Comparison of ENCODE assay signal across 8 mouse cellular contexts in genomic region chr17:15380641-15381051, GRCm38 (mm10). TPM values are rescaled to one million over a fixed set of nuclear protein-coding genes. Genes with fewer than 3 reads are reported as not detected.
A peak's percentile ranks its signal among the peaks of the same experiment; 100 is the strongest.
DNase-seq lines count a peak whose midpoint lies in the region; ATAC-seq and TF ChIP-seq lines count a peak whose summit lies in the region.

No protein-coding gene starts in this region.

- H3K4me1 ChIP-seq in embryonic facial prominence, embryonic 15.5 days: peaks cover 39% of the 10 kb centered on the region
- peaks cover 41% of the 10 kb centered on the region for H3K4me1 ChIP-seq in hindbrain, embryonic 15.5 days (replicated peaks)
- peaks cover 11% of the 10 kb centered on the region for H3K4me1 ChIP-seq in limb, embryonic 14.5 days (ENCODE audit: control insufficient read depth, insufficient read depth, low read length)
- peaks cover 61% of the 10 kb centered on the region for H3K4me1 ChIP-seq in midbrain, embryonic 13.5 days (replicated peaks)

- no peak overlapping the region for H3K27ac ChIP-seq in embryonic facial prominence, embryonic 15.5 days (replicated peaks)
- no peak overlapping the region for H3K27ac ChIP-seq in hindbrain, embryonic 15.5 days (replicated peaks)
- H3K27ac ChIP-seq in limb, embryonic 14.5 days (replicated peaks; ENCODE audit: low read depth, low read length): no peak overlapping the region
- peak overlapping the region; percentile 76 for H3K27ac ChIP-seq in midbrain, embryonic 13.5 days

- no peak overlapping the region for H3K9ac ChIP-seq in embryonic facial prominence, embryonic 15.5 days
- peak overlapping the region; percentile 45 for H3K9ac ChIP-seq in hindbrain, embryonic 15.5 days
- peak overlapping the region; percentile 50 for H3K9ac ChIP-seq in limb, embryonic 14.5 days (ENCODE audit: low read depth, low read length, severe bottlenecking)
- peak overlapping the region; percentile 52 for H3K9ac ChIP-seq in midbrain, embryonic 13.5 days (replicated peaks)

- DNase-seq in CD4-positive, CD25-positive, alpha-beta regulatory T cell, adult 2 months (ENCODE audit: low read depth, low spot score): peak; percentile 49
- DNase-seq in Muller cell, postnatal 12 days (ENCODE audit: inconsistent ontology term): peak; percentile 73
- peak; percentile 57 for DNase-seq in limb, embryonic 14.5 days (ENCODE audit: low spot score)
- peak; percentile 53 for DNase-seq in thymus, postnatal 4 days

- TF ChIP-seq POLR2A in limb, embryonic 14.5 days (IDR thresholded peaks at IDR 0.05; ENCODE audit: borderline replicate concordance, extremely low read depth, insufficient read depth, insufficient read length): no peak

- peaks cover 70% of the 10 kb centered on the region for H3K27me3 ChIP-seq in embryonic facial prominence, embryonic 15.5 days
- H3K27me3 ChIP-seq in hindbrain, embryonic 15.5 days: 0 out of 2 replicates have a peak, but pooled peaks cover 3% of the 10 kb centered on the region
- H3K27me3 ChIP-seq in limb, embryonic 14.5 days (ENCODE audit: control insufficient read depth, insufficient read depth, low read length): peaks cover 63% of the 10 kb centered on the region
- H3K27me3 ChIP-seq in midbrain, embryonic 13.5 days: peaks cover 22% of the 10 kb centered on the region

- no peaks in the 10 kb centered on the region for H3K9me3 ChIP-seq in embryonic facial prominence, embryonic 15.5 days (replicated peaks)
- H3K9me3 ChIP-seq in hindbrain, embryonic 15.5 days: no peaks in the 10 kb centered on the region
- H3K9me3 ChIP-seq in limb, embryonic 14.5 days (ENCODE audit: control insufficient read depth, low read length): no peaks in the 10 kb centered on the region
- no peaks in the 10 kb centered on the region for H3K9me3 ChIP-seq in midbrain, embryonic 13.5 days

- ATAC-seq in CD4-positive, CD25-positive, alpha-beta regulatory T cell, adult 4 months: no peak
- no peak for ATAC-seq in embryonic facial prominence, embryonic 15.5 days (ENCODE audit: insufficient number of reproducible peaks, low FRiP score, low TSS enrichment, low read depth)
- ATAC-seq in hindbrain, embryonic 15.5 days (ENCODE audit: low FRiP score, low read depth): 0 out of 2 replicates have a peak, but pooled peaks have one; percentile 2
- ATAC-seq in limb, embryonic 14.5 days (ENCODE audit: low FRiP score, low read depth): no peak
- peak; percentile 38 for ATAC-seq in midbrain, embryonic 13.5 days

- under 1% methylated on average over 27 of the region's 27 CpGs for WGBS in embryonic facial prominence, embryonic 15.5 days
- 0% methylated on average over 27 of the region's 27 CpGs for WGBS in hindbrain, embryonic 15.5 days
- 0% methylated on average over 27 of the region's 27 CpGs for WGBS in limb, embryonic 14.5 days
- under 1% methylated on average over 27 of the region's 27 CpGs for WGBS in midbrain, embryonic 13.5 days

- no peaks in the 10 kb centered on the region for H3K36me3 ChIP-seq in embryonic facial prominence, embryonic 15.5 days
- no peaks in the 10 kb centered on the region for H3K36me3 ChIP-seq in hindbrain, embryonic 15.5 days
- H3K36me3 ChIP-seq in limb, embryonic 14.5 days (ENCODE audit: control insufficient read depth, insufficient read depth, low read length): no peaks in the 10 kb centered on the region
- no peaks in the 10 kb centered on the region for H3K36me3 ChIP-seq in midbrain, embryonic 13.5 days

- peak overlapping the region; percentile 46 for H3K4me3 ChIP-seq in embryonic facial prominence, embryonic 15.5 days (replicated peaks)
- peak overlapping the region; percentile 50 for H3K4me3 ChIP-seq in hindbrain, embryonic 15.5 days
- peak overlapping the region; percentile 43 for H3K4me3 ChIP-seq in limb, embryonic 14.5 days (replicated peaks; ENCODE audit: low read length)
- H3K4me3 ChIP-seq in midbrain, embryonic 13.5 days (replicated peaks): peak overlapping the region; percentile 42

- peak overlapping the region; percentile 84 for H3K4me2 ChIP-seq in embryonic facial prominence, embryonic 15.5 days (replicated peaks)
- peak overlapping the region; percentile 97 for H3K4me2 ChIP-seq in hindbrain, embryonic 15.5 days
- peak overlapping the region; percentile 82 for H3K4me2 ChIP-seq in limb, embryonic 14.5 days (replicated peaks; ENCODE audit: low read depth, low read length, severe bottlenecking)
- H3K4me2 ChIP-seq in midbrain, embryonic 13.5 days (replicated peaks): peak overlapping the region; percentile 94

RNA-seq across cellular contexts. Expression of gene Dll1, which starts 4.0 kb away (rescaled TPM):
- under 1 TPM in 1 of 2 experiments, not detected in 1; 0.81 TPM for polyA plus RNA-seq in CD4-positive, CD25-positive, alpha-beta regulatory T cell, adult 4 months (2017; shearing (Covaris generic))
- 10.3 and 11.4 TPM in 2 replicates for polyA plus RNA-seq in embryonic facial prominence, embryonic 15.5 days (2015; fragmentation: Nextera tagmentation; extraction: Ambion mirVana)
- 18.2 and 21.4 TPM in 2 replicates for polyA plus RNA-seq in hindbrain, embryonic 15.5 days (2015; fragmentation: Nextera tagmentation; extraction: Ambion mirVana)
- 10.1 and 10.8 TPM in 2 replicates for polyA plus RNA-seq in limb, embryonic 14.5 days (2012; rRNA removed)
- 6.5 and 7.3 TPM in 2 replicates for polyA plus RNA-seq in limb, embryonic 14.5 days (2014; fragmentation: Nextera tagmentation; extraction: Ambion mirVana)
- 45.4 and 47.7 TPM in 2 replicates for polyA plus RNA-seq in midbrain, embryonic 13.5 days (2015; fragmentation: Nextera tagmentation; extraction: Ambion mirVana)

RNA-seq across cellular contexts. Expression of gene Fam120b, which starts 15.4 kb away (rescaled TPM):
- polyA plus RNA-seq in CD4-positive, CD25-positive, alpha-beta regulatory T cell, adult 4 months (2017; shearing (Covaris generic)): 10 to 100 TPM; 33.3 to 55.1 TPM
- polyA plus RNA-seq in embryonic facial prominence, embryonic 15.5 days (2015; fragmentation: Nextera tagmentation; extraction: Ambion mirVana): 29.1 and 30.9 TPM in 2 replicates
- polyA plus RNA-seq in hindbrain, embryonic 15.5 days (2015; fragmentation: Nextera tagmentation; extraction: Ambion mirVana): 45.0 and 45.7 TPM in 2 replicates
- 18.9 and 19.0 TPM in 2 replicates for polyA plus RNA-seq in limb, embryonic 14.5 days (2012; rRNA removed)
- 25.7 and 30.7 TPM in 2 replicates for polyA plus RNA-seq in limb, embryonic 14.5 days (2014; fragmentation: Nextera tagmentation; extraction: Ambion mirVana)
- 43.6 and 46.5 TPM in 2 replicates for polyA plus RNA-seq in midbrain, embryonic 13.5 days (2015; fragmentation: Nextera tagmentation; extraction: Ambion mirVana)

Comparison
In these comparisons a context has a peak if more than half of its experiments do, and no peak if none do; other contexts are left out.
1. ATAC-seq: peak in hindbrain, embryonic 15.5 days (single experiment) and midbrain, embryonic 13.5 days (single experiment); none in CD4-positive, CD25-positive, alpha-beta regulatory T cell, adult 4 months (single experiment), embryonic facial prominence, embryonic 15.5 days (single experiment) and limb, embryonic 14.5 days (single experiment).
2. Peak in every context shown above with its lines, with median percentiles within 50 percentile points of each other: DNase-seq, H3K4me2 ChIP-seq and H3K4me3 ChIP-seq.